Mouse (Mus musculus): Measurements from ENCODE around the gene Cd320. TPM values are rescaled to one million over a fixed set of nuclear protein-coding genes. Genes with fewer than 3 reads are reported as not detected.
"Not testable (repeated sequence)": the region's sequence is repeated elsewhere in the genome, so short reads cannot be mapped to it uniquely, and the experiment has no call there.

Cd320 gene
- total RNA-seq, 2 experiments from 2014 or later, result 20.4 to 23.3 TPM

DNA sequence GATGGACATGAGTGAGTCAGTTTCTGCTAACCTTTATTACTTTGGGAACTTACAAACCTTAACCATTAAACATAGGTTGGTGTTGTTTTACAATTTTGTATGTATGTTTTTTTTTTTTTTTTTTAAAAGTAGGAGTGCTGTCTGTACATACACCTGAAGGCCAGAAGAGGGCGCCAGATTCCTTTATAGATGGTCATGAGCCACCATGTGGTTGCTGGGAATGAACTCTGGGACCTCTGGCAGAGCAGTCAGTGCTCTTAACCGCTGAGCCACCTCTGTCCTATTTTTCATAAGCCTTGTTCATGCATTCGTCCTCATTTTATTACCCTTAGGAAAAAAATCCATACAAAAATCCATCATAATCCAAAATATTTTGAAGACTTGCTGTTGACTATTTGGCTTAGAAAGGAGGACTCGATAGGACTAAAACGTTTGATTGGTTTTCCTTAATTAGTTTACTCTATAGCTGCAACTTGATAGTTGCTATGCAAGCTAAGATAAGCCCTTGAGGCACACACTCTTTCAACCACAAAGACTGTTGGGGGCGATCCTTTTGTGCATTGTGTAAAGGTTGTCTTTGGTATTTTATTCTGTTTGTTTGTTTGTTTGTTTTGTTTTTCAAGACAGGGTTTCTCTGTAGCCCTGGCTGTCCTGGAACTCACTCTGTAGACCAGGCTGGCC, 54.4 kb downstream of the Cd320 start:
- no peak for DNase-seq (ENCODE audit: low spot score in 2 of 2)

DNA sequence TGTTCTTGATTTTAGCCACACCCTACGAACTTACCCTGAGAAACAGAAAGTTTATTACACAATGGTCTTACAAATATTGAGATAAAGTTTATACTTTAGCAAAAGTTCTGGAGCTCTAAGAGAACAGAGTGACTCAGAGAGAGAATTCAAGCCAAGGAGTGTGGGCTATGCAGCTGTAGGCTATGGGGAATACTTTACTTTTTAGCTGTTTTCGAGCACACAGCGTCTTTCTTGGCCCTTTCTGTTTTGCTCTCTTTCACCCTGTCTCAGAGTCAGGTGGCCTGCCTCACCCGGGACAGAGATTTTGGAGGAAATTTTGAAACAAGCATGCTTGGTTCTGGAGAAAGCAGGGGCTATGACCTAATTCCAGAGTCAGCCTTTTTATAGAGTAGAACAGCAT, 55.3 kb downstream of the Cd320 start:
- DNase-seq (ENCODE audit: low spot score in 2 of 2), result not testable (repeated sequence)

Small RNAs within 50 kb of the gene (microRNA-seq; reads per million reads assigned to microRNA genes)
- 0 reads per million in 2 experiments for gene Gm27740

Other genes starting within 250 kb of the Cd320 start
- gene Zfp414, start 214.0 kb upstream of the Cd320 start, total RNA-seq (2021), result 10 to 100 TPM; 43.8 to 47.2 TPM
- gene Pram1, start 205.0 kb upstream of the Cd320 start, total RNA-seq (2021), result under 1 TPM in 1 of 2 experiments, not detected in 1; 0.30 TPM
- gene Hnrnpm, start 156.2 kb upstream of the Cd320 start, total RNA-seq (2021), result 100 to 1,000 TPM; 136 to 150 TPM
- gene March2, start 124.4 kb upstream of the Cd320 start, total RNA-seq (2021), result 10 to 100 TPM; 86.2 to 87.1 TPM
- gene Rab11b, start 82.6 kb upstream of the Cd320 start, total RNA-seq (2021), result 100 to 1,000 TPM; 341 to 345 TPM
- gene Angptl4, start 61.3 kb upstream of the Cd320 start, total RNA-seq (2021), result 1 to 10 TPM; 2.6 to 3.5 TPM
- gene Kank3, start 32.6 kb upstream of the Cd320 start, total RNA-seq (2021), result 10 to 100 TPM; 27.6 to 28.8 TPM
- 100 to 1,000 TPM; 756 to 834 TPM for gene Rps28, start 18.5 kb upstream of the Cd320 start, total RNA-seq (2021)
- gene Ndufa7, start 18.5 kb upstream of the Cd320 start, total RNA-seq (2021), result 100 to 1,000 TPM; 199 to 208 TPM
- not detected for gene Gm7029, start 30.7 kb downstream of the Cd320 start, total RNA-seq (2021)
- 1 to 10 TPM; 1.8 to 2.6 TPM for gene Kifc1, start 47.6 kb downstream of the Cd320 start, total RNA-seq (2021)
- gene Platr17, start 62.0 kb downstream of the Cd320 start, total RNA-seq (2021), result under 1 TPM in 1 of 2 experiments, not detected in 1; 0.42 TPM
- gene Daxx, start 66.3 kb downstream of the Cd320 start, total RNA-seq (2021), result 10 to 100 TPM; 29.6 to 32.9 TPM
- gene Tapbp, start 72.8 kb downstream of the Cd320 start, total RNA-seq (2021), result 10 to 100 TPM; 38.3 to 38.5 TPM
- 10 to 100 TPM; 34.3 to 34.4 TPM for gene Zbtb22, start 72.8 kb downstream of the Cd320 start, total RNA-seq (2021)
- gene Rgl2, start 86.5 kb downstream of the Cd320 start, total RNA-seq (2021), result 10 to 100 TPM; 61.9 to 63.0 TPM
- 10 to 100 TPM; 94.9 to 95.8 TPM for gene Pfdn6, start 97.3 kb downstream of the Cd320 start, total RNA-seq (2021)
- 10 to 100 TPM; 13.2 to 15.5 TPM for gene Wdr46, start 97.6 kb downstream of the Cd320 start, total RNA-seq (2021)
- gene B3galt4, start 108.4 kb downstream of the Cd320 start, total RNA-seq (2021), result 1 to 10 TPM; 5.1 to 5.2 TPM
- gene Vps52, start 112.7 kb downstream of the Cd320 start, total RNA-seq (2021), result 10 to 100 TPM; 76.1 to 79.8 TPM
- gene Rps18, start 112.9 kb downstream of the Cd320 start, total RNA-seq (2021), result 100 to 1,000 TPM; 319 to 336 TPM
- 10 to 100 TPM; 25.5 to 26.9 TPM for gene H2-K1, start 157.3 kb downstream of the Cd320 start, total RNA-seq (2021)
- 10 to 100 TPM; 39.0 to 40.8 TPM for gene Ring1, start 181.6 kb downstream of the Cd320 start, total RNA-seq (2021)
- 10 to 100 TPM; 59.7 to 63.9 TPM for gene H2-Ke6, start 185.0 kb downstream of the Cd320 start, total RNA-seq (2021)
- 100 to 1,000 TPM in 1 of 2 experiments, 10 to 100 TPM in 1; 90.7 to 105 TPM for gene Slc39a7, start 188.6 kb downstream of the Cd320 start, total RNA-seq (2021)
- gene Rxrb, start 188.7 kb downstream of the Cd320 start, total RNA-seq (2021), result 10 to 100 TPM; 77.1 to 85.8 TPM
- 10 to 100 TPM; 22.5 to 23.4 TPM for gene Col11a2, start 196.3 kb downstream of the Cd320 start, total RNA-seq (2021)
- not detected for gene H2-Oa, start 249.2 kb downstream of the Cd320 start, total RNA-seq (2021)